Mouse (Mus musculus) bone marrow macrophage, adult 2 months (primary cell): Measurements from ENCODE around the gene Ccdc65. TPM values are rescaled to one million over a fixed set of nuclear protein-coding genes. Genes with fewer than 3 reads are reported as not detected.

ENCODE experiments used
- H3K27ac ChIP-seq: 2 replicates; pipeline ENCODE4 v1.5.1; 2012; ENCODE audit warnings: low read depth, low read length; ENCODE audit not compliant: insufficient read depth
- H3K4me1 ChIP-seq: 2 replicates; pipeline ENCODE4 v1.6.1; 2012; ENCODE audit warnings: low read length; ENCODE audit not compliant: control insufficient read depth, insufficient read depth
- H3K4me3 ChIP-seq: 2 replicates; pipeline ENCODE4 v1.5.1; 2012; ENCODE audit warnings: mild to moderate bottlenecking, low read length, moderate library complexity; ENCODE audit not compliant: insufficient read depth
- CTCF ChIP-seq: IDR thresholded peaks from 2 replicates; pipeline ENCODE4 v1.5.1; 2012; ENCODE audit warnings: low read depth, mild to moderate bottlenecking, low read length, moderate library complexity
- POLR2A ChIP-seq: IDR thresholded peaks from 2 replicates; pipeline ENCODE4 v1.6.1; 2012; ENCODE audit warnings: mild to moderate bottlenecking, low read depth, low read length, borderline replicate concordance
- polyA plus RNA-seq: library from polyadenylated mRNA; stranded (reverse); fragments of >200 nt; gene quantifications from 2 replicates; pipeline ENCODE4 v1.2.4, GENCODE M21; 2012; ENCODE audit not compliant: missing spikeins, insufficient read depth, insufficient read length

Ccdc65 gene
- polyA plus RNA-seq, 1 experiment: not detected

DNA sequence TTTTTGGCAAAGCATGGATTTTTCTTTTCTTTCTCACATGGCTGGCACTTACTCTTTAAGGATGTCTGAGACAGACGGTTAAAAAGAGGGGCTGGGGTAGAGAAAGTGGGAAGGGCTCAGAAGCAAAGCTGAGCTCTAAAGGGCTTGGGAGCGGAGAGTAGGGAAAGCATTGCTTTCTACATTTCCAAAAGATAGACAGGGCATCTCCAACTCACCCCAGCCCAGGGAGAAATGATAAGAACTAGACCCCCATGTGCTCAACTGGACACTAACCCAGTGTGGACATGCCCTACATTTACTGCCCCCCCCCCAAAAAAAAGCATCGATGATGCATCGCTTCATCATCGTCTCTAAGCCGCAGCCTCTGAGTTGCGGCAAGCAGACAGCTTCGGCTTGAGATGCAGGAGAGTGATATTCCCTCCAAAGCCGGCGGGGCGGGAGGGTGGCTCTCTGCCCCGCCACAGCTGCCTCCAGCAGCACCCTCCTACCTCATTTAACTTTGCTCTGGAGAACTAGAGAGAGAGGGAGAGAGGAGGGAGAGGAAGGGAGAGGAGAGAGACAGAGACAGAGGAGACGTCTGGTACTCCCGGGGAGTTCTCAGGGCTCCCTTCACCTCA is 32.3 kb upstream of the Ccdc65 start:
- H3K4me3 ChIP-seq: peak overlapping the region; percentile 15; the same call in 1 of the 2 replicates
- TF ChIP-seq CTCF (no peak), POLR2A (no peak)
- no peak overlapping the region for H3K27ac ChIP-seq
- H3K4me1 ChIP-seq: peaks cover 20% of the 10 kb centered on the region

DNA sequence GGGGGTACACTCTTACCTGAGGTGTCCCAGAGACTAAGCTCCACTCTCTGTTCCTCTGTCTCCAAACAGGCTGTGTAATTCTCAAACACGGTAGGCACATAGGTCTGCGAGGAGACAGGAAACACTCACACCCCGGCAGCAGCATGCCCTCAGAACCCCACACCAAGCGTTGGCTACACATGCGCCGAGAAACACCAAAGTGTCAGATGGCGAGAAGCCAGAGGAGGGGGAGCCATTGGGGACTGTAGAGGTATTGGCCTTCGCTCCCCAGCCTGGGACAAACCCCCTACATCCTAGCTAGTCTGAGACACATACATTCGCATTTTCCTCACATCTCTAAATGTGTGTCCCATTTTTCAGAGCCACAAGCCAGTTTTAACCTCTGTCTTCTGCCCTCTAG is 31.5 kb upstream of the Ccdc65 start:
- H3K4me3 ChIP-seq: peak overlapping the region; percentile 53
- TF ChIP-seq CTCF: no peak
- no peak for TF ChIP-seq POLR2A
- peaks cover 20% of the 10 kb centered on the region for H3K4me1 ChIP-seq
- no peak overlapping the region for H3K27ac ChIP-seq

DNA sequence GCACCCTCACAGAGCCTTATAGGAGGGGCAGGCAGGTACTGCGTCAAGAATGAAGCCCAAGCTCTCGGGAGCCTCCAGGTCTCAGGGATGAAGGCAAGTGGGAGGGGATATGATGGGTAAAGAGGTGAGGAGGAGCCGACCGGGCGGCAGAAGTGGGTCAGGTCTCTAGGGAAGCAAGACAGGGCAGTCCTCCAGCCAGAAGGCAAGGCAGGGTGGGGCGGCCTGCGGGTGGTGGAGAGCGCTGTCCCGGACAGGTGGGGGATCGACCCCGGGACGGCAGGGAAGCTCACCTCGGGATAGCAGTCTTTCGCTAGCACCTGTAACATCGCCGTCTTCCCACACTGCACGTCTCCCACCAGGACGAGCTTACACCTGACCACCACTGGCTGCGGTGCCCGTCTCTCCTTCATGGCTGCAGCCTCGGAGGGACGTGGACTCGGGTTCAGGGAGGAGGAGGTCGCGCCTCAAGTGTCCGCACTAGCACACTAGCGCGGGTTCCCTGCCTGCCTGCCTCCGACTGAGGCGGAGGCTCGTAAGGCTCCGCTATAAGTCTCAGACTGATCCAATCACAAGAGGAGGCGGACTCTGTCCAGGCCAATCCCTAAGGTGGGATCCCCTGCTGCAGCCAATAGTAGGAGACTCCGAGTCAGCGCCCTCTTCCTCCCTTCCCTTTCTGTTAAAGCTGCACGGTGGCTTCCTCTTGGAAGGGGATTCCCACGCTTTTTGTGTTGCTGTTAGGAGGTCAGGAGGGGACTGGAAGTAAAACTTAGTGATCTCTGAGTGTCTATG is 30.9 kb upstream of the Ccdc65 start, which contains the start of gene Rnd1:
Gene Rnd1 (minus strand): TSS at position 522 of the 789 bp plus-strand sequence.
- Histone ChIP-seq H3K4me1 (peaks cover 18% of the 10 kb centered on the region), H3K27ac (no peak within 1 kb of the TSS), H3K4me3 (peak within 1 kb of the TSS; percentile 53)
- no peak; the same call in 1 of the 2 replicates for TF ChIP-seq POLR2A
- TF ChIP-seq CTCF: no peak

DNA sequence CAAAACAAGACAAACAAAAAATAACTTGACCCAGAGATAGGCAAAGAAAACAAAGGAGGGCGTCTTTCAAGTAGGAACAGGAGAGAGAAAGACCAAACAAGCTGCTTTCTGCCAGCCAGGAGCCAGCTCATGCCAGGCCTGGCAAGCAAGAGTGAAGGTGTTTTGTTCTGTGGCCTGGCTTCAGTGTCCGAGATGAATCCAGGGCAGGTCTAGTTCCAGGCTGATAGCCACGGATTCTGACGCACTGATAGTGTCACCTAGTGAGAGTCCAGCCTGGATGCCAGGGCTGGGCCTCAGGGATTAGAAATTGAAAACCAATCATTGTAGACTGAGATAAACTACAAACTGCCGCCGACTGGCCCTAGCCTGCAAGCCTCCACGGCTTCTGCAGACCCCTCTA is 30.0 kb upstream of the Ccdc65 start:
- Histone ChIP-seq H3K4me1 (peaks cover 16% of the 10 kb centered on the region), H3K4me3 (no peak overlapping the region), H3K27ac (no peak overlapping the region)
- no peak for TF ChIP-seq POLR2A
- TF ChIP-seq CTCF: no peak

DNA sequence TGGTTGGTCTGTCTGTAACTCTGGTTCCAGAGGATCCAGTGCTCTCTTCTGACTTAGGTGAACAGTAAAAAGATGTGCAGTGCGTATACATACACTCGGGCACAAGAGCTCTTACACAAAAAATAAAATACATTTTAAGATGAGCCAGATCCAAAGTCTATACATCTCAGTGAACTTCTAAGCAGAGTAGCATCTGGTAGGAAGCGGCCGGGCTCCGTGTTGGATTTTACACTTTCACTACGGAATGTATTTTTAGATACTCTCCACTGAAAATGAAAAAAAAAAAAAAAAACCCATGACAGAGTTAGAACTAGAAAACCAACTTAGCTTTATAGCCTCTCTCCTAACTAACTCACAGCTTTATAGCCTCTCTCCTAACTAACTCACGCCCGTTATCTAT is 27.3 kb upstream of the Ccdc65 start:
- peaks cover 34% of the 10 kb centered on the region for H3K4me1 ChIP-seq
- no peak for TF ChIP-seq POLR2A
- TF ChIP-seq CTCF: no peak
- no peak overlapping the region for H3K27ac ChIP-seq
- H3K4me3 ChIP-seq: no peak overlapping the region

DNA sequence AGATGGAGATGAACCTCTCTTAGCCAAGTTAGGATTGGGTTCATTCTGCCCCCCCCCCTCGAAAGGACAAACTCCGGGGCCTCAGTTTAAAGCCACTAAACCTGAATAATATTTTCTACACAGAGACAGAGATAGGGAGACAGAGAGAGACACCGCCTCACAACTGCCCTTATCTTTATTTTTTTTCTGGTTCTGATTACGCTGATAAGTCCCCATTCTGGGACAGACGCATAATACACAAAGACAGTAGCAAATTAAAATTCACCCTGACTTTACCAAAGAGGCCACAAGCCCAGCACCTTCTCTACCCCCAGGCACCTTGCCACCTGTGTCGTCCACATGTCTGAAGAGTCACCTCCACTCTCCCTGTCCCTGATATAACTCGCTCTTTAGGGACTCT is 26.4 kb upstream of the Ccdc65 start:
- Histone ChIP-seq H3K27ac (no peak overlapping the region), H3K4me1 (peaks cover 29% of the 10 kb centered on the region), H3K4me3 (no peak overlapping the region)
- TF ChIP-seq POLR2A (no peak), CTCF (no peak)

DNA sequence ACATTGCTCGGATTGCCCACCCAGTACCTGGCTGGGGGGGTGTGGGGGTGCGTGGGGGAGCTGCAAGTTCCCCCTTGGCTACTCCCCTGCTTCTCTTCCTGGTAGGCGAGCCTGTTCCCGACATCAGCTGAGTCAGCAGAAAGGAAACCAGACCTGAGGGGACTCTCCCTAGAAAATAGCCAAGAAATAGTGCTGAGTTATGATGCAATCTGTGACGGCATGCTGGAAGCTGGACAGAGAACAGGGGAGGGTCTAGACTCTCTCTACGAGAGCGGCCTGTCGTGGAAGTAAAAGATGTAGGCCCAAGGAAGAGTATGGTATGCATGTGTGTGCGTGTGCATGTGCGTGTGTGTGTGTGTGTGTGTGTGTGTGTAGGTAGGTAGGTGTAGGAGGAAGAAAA is 24.8 kb upstream of the Ccdc65 start:
- peak overlapping the region; percentile 49 for H3K27ac ChIP-seq
- peaks cover 27% of the 10 kb centered on the region for H3K4me1 ChIP-seq
- no peak overlapping the region for H3K4me3 ChIP-seq
- TF ChIP-seq POLR2A (no peak), CTCF (no peak)

DNA sequence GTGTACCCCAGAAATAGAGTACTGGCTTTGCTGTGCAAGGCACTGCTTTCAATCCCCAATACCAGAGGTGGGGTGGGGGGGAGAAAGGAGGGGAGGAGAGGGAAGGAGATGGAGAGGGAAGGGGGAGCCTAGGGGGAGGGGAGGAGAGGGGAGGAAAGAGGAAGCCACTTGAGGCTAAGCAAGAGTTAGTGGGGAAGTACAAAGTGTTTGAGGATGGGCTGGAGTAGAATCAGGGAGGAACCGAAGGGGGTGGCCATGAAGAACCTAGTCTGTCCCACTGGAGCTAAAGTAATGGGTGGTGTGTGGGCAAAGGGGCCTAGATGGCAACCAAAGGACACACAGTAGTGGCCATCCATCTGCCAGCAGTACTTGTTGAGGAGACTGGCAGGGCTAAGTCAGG is 24.3 kb upstream of the Ccdc65 start:
- Histone ChIP-seq H3K4me3 (no peak overlapping the region), H3K27ac (peak overlapping the region; percentile 56), H3K4me1 (peaks cover 27% of the 10 kb centered on the region)
- TF ChIP-seq CTCF: no peak
- TF ChIP-seq POLR2A: no peak

DNA sequence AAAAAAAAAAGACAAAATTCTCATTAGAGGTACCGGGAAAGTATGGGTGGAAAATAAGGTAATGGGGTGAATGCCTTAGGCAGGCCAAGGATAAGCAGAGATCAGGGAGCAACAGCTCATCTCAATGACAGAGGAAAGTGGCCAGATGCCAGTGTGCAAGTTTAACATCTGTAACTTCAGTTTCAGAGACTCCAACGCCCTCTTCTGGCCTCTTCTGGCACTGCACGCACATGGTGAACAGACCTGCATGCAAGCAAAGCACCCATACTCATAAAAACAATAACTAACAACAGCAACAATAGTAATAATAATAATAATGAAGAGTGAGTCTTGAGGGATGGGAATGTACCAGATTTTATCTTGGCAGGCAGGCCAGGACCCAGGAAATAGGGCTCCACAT is 22.1 kb upstream of the Ccdc65 start:
- TF ChIP-seq CTCF: peak; percentile 38; the same call in 1 of the 2 replicates
- TF ChIP-seq POLR2A: no peak
- no peak overlapping the region for H3K27ac ChIP-seq
- peaks cover 27% of the 10 kb centered on the region for H3K4me1 ChIP-seq
- H3K4me3 ChIP-seq: no peak overlapping the region

DNA sequence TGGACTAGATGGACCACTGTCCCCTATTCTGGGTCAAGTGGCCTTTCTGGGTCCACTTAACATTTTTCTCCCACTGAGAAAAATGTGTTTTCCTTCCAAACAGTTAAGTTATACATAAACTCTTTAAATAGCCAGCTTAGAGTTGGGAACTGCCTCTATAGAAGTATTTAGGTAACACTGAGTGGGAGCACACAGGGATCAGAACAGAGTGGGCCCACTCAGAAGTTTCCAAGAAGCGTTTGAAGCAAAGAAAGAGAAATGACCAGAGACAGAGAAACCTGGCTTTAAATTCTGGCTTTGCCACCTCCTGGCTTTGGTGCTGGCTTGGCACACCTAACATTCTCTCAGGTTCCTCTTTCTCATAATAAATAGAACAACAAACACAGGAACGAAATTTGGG is 18.3 kb upstream of the Ccdc65 start:
- no peak overlapping the region for H3K4me3 ChIP-seq
- TF ChIP-seq POLR2A (no peak), CTCF (no peak)
- H3K4me1 ChIP-seq: peaks cover 10% of the 10 kb centered on the region
- H3K27ac ChIP-seq: no peak overlapping the region
